Mouse (Mus musculus) MEL (cell line): ENCODE data around the gene Slc35c2. TPM values are rescaled to one million over a fixed set of nuclear protein-coding genes. Genes with fewer than 3 reads are reported as not detected.

Source experiments
- DNase-seq: peaks from one replicate; pipeline ENCODE4 v3.0.0; 2011; ENCODE audit warnings: low read depth, low spot score
- H3K27ac ChIP-seq: 2 replicates; pipeline ENCODE4 v1.5.1; 2012; ENCODE audit warnings: low read depth, mild to moderate bottlenecking, control low read depth, low read length, moderate library complexity; ENCODE audit not compliant: control insufficient read depth
- H3K27me3 ChIP-seq, 2 experiments: fragments of 150-350 bp in 1 of 2; sonication (generic) in 1 of 2; 2 replicates each; pipeline ENCODE4 v1.6.1; 2012; ENCODE audit warnings: low read length in 2 of 2, mild to moderate bottlenecking in 2 of 2, improper control_type of control experiment in 1 of 2, moderate library complexity in 1 of 2; ENCODE audit not compliant: insufficient read depth in 2 of 2, control insufficient read depth in 1 of 2
- H3K36me3 ChIP-seq, 2 experiments: 2 replicates each; pipeline ENCODE4 v1.6.1; 2012 to 2014; ENCODE audit warnings: low read length in 2 of 2, improper control_type of control experiment in 1 of 2, inconsistent platforms in 1 of 2, mild to moderate bottlenecking in 1 of 2; ENCODE audit not compliant: insufficient read depth in 2 of 2, control insufficient read depth in 1 of 2
- H3K4me1 ChIP-seq, 2 experiments: fragments of 150-350 bp in 1 of 2; sonication (generic) in 1 of 2; 2 replicates each; pipeline ENCODE4 v1.6.1; 2012; ENCODE audit warnings: low read length in 2 of 2, improper control_type of control experiment in 1 of 2, mild to moderate bottlenecking in 1 of 2; ENCODE audit not compliant: insufficient read depth in 2 of 2, control insufficient read depth in 1 of 2
- H3K4me3 ChIP-seq, 2 experiments: fragments of 150-350 bp in 1 of 2; sonication (generic) in 1 of 2; 2 replicates each; pipeline ENCODE4 v1.5.1; 2012; ENCODE audit warnings: low read depth in 2 of 2, low read length in 2 of 2, mild to moderate bottlenecking in 2 of 2, moderate library complexity in 2 of 2, control low read depth in 1 of 2, improper control_type of control experiment in 1 of 2; ENCODE audit not compliant: control insufficient read depth in 1 of 2, insufficient read depth in 1 of 2
- H3K79me2 ChIP-seq: 2 replicates; pipeline ENCODE4 v1.6.1; 2012; ENCODE audit warnings: mild to moderate bottlenecking, low read length, moderate library complexity; ENCODE audit not compliant: control insufficient read depth, poor library complexity, insufficient read depth
- H3K9ac ChIP-seq: 2 replicates; pipeline ENCODE4 v1.6.1; 2012; ENCODE audit warnings: low read depth, mild to moderate bottlenecking, control low read depth, low read length, moderate library complexity; ENCODE audit not compliant: control insufficient read depth, poor library complexity, severe bottlenecking
- H3K9me3 ChIP-seq: fragments of 150-350 bp; sonication (generic); replicated peaks from 2 replicates; pipeline ENCODE4 v1.6.1; 2012; ENCODE audit warnings: mild to moderate bottlenecking, low read length, improper control_type of control experiment, moderate library complexity; ENCODE audit not compliant: insufficient read depth
- BHLHE40 ChIP-seq: IDR thresholded peaks from 2 replicates; pipeline ENCODE4 v1.6.1; 2012; ENCODE audit warnings: low read depth, mild to moderate bottlenecking, inconsistent platforms, low read length, improper control_type of control experiment, borderline replicate concordance
- CHD1 ChIP-seq: IDR thresholded peaks from 2 replicates; pipeline ENCODE4 v1.6.1; 2012; ENCODE audit warnings: low read depth, mild to moderate bottlenecking, inconsistent platforms, low read length, improper control_type of control experiment
- E2F4 ChIP-seq: IDR thresholded peaks from 2 replicates; pipeline ENCODE4 v1.6.1; 2011; ENCODE audit warnings: low read depth, low read length, improper control_type of control experiment, borderline replicate concordance
- EP300 ChIP-seq, 2 experiments: IDR thresholded peaks; 2 replicates each; pipeline ENCODE4 v1.6.1; 2011; ENCODE audit warnings: improper control_type of control experiment in 2 of 2, low read length in 2 of 2, low read depth in 1 of 2, mild to moderate bottlenecking in 1 of 2
- ETS1 ChIP-seq: IDR thresholded peaks from 2 replicates; pipeline ENCODE4 v1.6.1; 2012; ENCODE audit warnings: low read depth, mild to moderate bottlenecking, inconsistent platforms, low read length, improper control_type of control experiment, moderate library complexity
- HCFC1 ChIP-seq: IDR thresholded peaks from 2 replicates; pipeline ENCODE4 v1.6.1; 2012; ENCODE audit warnings: low read depth, mild to moderate bottlenecking, inconsistent platforms, low read length, improper control_type of control experiment, moderate library complexity
- KAT2A ChIP-seq: conservative IDR thresholded peaks from 2 replicates; pipeline ENCODE4 v1.6.1; 2012; ENCODE audit warnings: low read depth, low read length, improper control_type of control experiment, inconsistent platforms
- MAFK ChIP-seq: IDR thresholded peaks from 2 replicates; pipeline ENCODE4 v1.6.1; 2011; ENCODE audit warnings: low read depth, mild to moderate bottlenecking, low read length, improper control_type of control experiment, borderline replicate concordance
- MAZ ChIP-seq: IDR thresholded peaks from 2 replicates; pipeline ENCODE4 v1.6.1; 2012; ENCODE audit warnings: low read depth, mild to moderate bottlenecking, inconsistent platforms, low read length, improper control_type of control experiment
- MXI1 ChIP-seq: IDR thresholded peaks from 2 replicates; pipeline ENCODE4 v1.6.1; 2011; ENCODE audit warnings: mild to moderate bottlenecking, low read depth, low read length, improper control_type of control experiment
- NELFE ChIP-seq: IDR thresholded peaks from 2 replicates; pipeline ENCODE4 v1.6.1; 2011; ENCODE audit warnings: low read depth, low read length, improper control_type of control experiment
- POLR2AphosphoS2 ChIP-seq: IDR thresholded peaks from 2 replicates; pipeline ENCODE4 v1.6.1; 2011; ENCODE audit warnings: low read length, improper control_type of control experiment
- RAD21 ChIP-seq: IDR thresholded peaks from 2 replicates; pipeline ENCODE4 v1.6.1; 2011; ENCODE audit warnings: mild to moderate bottlenecking, low read depth, low read length, improper control_type of control experiment
- SIN3A ChIP-seq: IDR thresholded peaks from 2 replicates; pipeline ENCODE4 v1.6.1; 2012; ENCODE audit warnings: low read length, improper control_type of control experiment, inconsistent platforms
- SMC3 ChIP-seq: IDR thresholded peaks from 2 replicates; pipeline ENCODE4 v1.6.1; 2011; ENCODE audit warnings: low read depth, low read length, improper control_type of control experiment
- TBP ChIP-seq: IDR thresholded peaks from 2 replicates; pipeline ENCODE4 v1.8.0; 2011; ENCODE audit warnings: low read depth, low read length, improper control_type of control experiment
- ZKSCAN1 ChIP-seq: IDR thresholded peaks from 2 replicates; pipeline ENCODE4 v1.6.1; 2012; ENCODE audit warnings: low read depth, mild to moderate bottlenecking, inconsistent platforms, low read length, improper control_type of control experiment, moderate library complexity
- ZNF384 ChIP-seq: IDR thresholded peaks from 2 replicates; pipeline ENCODE4 v1.6.1; 2012; ENCODE audit warnings: low read depth, mild to moderate bottlenecking, inconsistent platforms, low read length, improper control_type of control experiment
- polyA plus RNA-seq, 2 experiments: library from polyadenylated mRNA; stranded (reverse) in 1 of 2; unstranded in 1 of 2; fragments of >175 nt in 1 of 2; fragments of >200 nt in 1 of 2; gene quantifications; 2 replicates each; pipeline versions ENCODE4 v1.2.1 to v1.2.4; 2012; ENCODE audit warnings: low replicate concordance in 2 of 2, low read depth in 1 of 2; ENCODE audit not compliant: insufficient read length in 2 of 2, insufficient read depth in 1 of 2, missing spikeins in 1 of 2
- total RNA-seq: library from RNA; depleted of rRNA; stranded (reverse); fragments of 300-350 nt; gene quantifications from 2 replicates; pipeline ENCODE4 v1.2.3, GENCODE M21; 2012

Gene Slc35c2
- total and polyA plus RNA-seq, 3 experiments, result 64.9 to 121 TPM; not detected in 1

GRCm38 (mm10) chr2:165262274-165262990 is 25.2 kb downstream of the Slc35c2 start:
- Histone ChIP-seq H3K27me3 (no peaks in the 10 kb centered on the region), H3K4me3 (no peak overlapping the region), H3K27ac (no peak overlapping the region), H3K9me3 (no peaks in the 10 kb centered on the region), H3K4me1 (no peaks in the 10 kb centered on the region), H3K79me2 (no peaks in the 10 kb centered on the region), H3K36me3 (no peaks in the 10 kb centered on the region), H3K9ac (no peak overlapping the region)
- TF ChIP-seq TBP (no peak), E2F4 (no peak), HCFC1 (no peak), EP300 (IDR thresholded peaks at IDR 0.05; ENCODE audit: low read depth in 1 of 2, low read length in 2 of 2) (no peak), ETS1 (no peak), ZNF384 (no peak), KAT2A (no peak), MAFK (no peak), NELFE (no peak), ZKSCAN1 (no peak), CHD1 (no peak), POLR2AphosphoS2 (no peak), MXI1 (no peak), SIN3A (no peak), SMC3 (no peak), RAD21 (no peak), MAZ (no peak)
- DNase-seq, result no peak

- Histone ChIP-seq H3K9ac (no peak overlapping the region), H3K27ac (no peak overlapping the region), H3K27me3 (no peaks in the 10 kb centered on the region)
- peak; percentile 92 for TF ChIP-seq MAFK
- TF ChIP-seq BHLHE40, result no peak
- TF ChIP-seq, all 39 proteins: peak for 1
- Histone ChIP-seq H3K36me3 (no peaks in the 10 kb centered on the region), H3K9me3 (no peaks in the 10 kb centered on the region), H3K4me3 (no peak overlapping the region), H3K79me2 (no peaks in the 10 kb centered on the region), H3K4me1 (no peaks in the 10 kb centered on the region)
- DNase-seq, result no peak
Measured at GRCm38 (mm10) chr2:165259859-165260258, 27.8 kb downstream of the Slc35c2 start.
